Mouse (Mus musculus) E14TG2a.4 (cell line): ENCODE measurements around the gene Rnd1.

Experiments
- CTCF ChIP-seq: conservative IDR thresholded peaks from 2 replicates; pipeline ENCODE4 v1.5.1; 2014; ENCODE audit warnings: low read length
- POU5F1 ChIP-seq: IDR thresholded peaks from 2 replicates; pipeline ENCODE4 v1.6.1; 2014; ENCODE audit warnings: low read length, borderline replicate concordance

GRCm38 (mm10) chr15:98683177-98683576 is 5.9 kb upstream of the Rnd1 start:
- TF ChIP-seq CTCF = no peak
- TF ChIP-seq POU5F1 = no peak
